Comparison of ENCODE assay signal across 27 mouse cellular contexts in the genomic region with DNA sequence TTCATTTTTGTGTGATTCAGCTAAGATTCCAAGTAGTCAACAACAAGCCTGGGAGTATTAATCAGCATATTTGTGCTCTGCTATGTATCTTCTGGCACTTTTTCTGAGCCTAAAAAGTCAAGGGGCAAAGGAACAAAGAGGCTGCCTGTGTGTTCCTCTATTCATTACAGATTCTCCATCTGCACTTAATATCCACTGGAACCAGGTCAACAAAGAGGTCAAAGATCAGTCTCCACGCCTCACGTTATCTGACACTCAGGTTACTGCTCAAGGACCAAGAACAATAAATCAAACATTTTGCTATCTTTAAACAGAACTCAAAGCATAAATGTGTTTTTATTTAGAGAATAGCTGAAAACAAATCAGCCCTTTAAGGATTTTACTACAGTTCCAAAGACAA.
DNase-seq lines count a peak whose midpoint lies in the region; ATAC-seq lines count a peak whose summit lies in the region.
"Had no signal": no experiment of that assay in that cellular context is flagged by ENCODE, and none has a peak within 500 bp of the region (broad histone marks: within the 10 kb centered on the region; RNA-seq: fewer than 3 reads in every experiment).

No protein-coding gene starts in this region.

- H3K9me3 ChIP-seq in neural tube, embryonic 15.5 days (replicated peaks), result no peaks in the 10 kb centered on the region
- H3K9me3 ChIP-seq: embryonic facial prominence, embryonic 13.5 days; forebrain, embryonic 15.5 days; hindbrain, embryonic 15.5 days; liver, embryonic 15.5 days; lung, embryonic 15.5 days; midbrain, embryonic 15.5 days; neural tube, embryonic 13.5 days; stomach, embryonic 15.5 days had no signal

- DNase-seq in neural tube, embryonic 10.5 days (ENCODE audit: extremely low spot score, low spot score), result peak; percentile 17
- peak; percentile 67 for DNase-seq in embryo, embryonic 11 days
- peak; percentile 40 for DNase-seq in forelimb bud, embryonic 11.5 days (ENCODE audit: low read depth, low spot score)
- DNase-seq in gastrocnemius, postnatal 10 days, result no peak
- DNase-seq in testis, postnatal 10 days (ENCODE audit: low spot score), result no peak
- DNase-seq: adrenal gland, postnatal 25 days; cerebellum, adult 11-12 months; cerebellum, postnatal 25 days; kidney, postnatal 10 days; left cerebral cortex, postnatal 4 days; liver; lung, postnatal 36 days; right cerebral cortex, adult 18-20 months; right cerebral cortex, postnatal 4 days; thymus, adult 18-20 months; thymus, postnatal 36 days had no signal

- no peaks in the 10 kb centered on the region for H3K36me3 ChIP-seq in neural tube, embryonic 15.5 days
- H3K36me3 ChIP-seq: embryonic facial prominence, embryonic 13.5 days; forebrain, embryonic 15.5 days; hindbrain, embryonic 15.5 days; liver, embryonic 15.5 days; lung, embryonic 15.5 days; midbrain, embryonic 15.5 days; neural tube, embryonic 13.5 days; stomach, embryonic 15.5 days had no signal

- WGBS in neural tube, embryonic 15.5 days, result 31% methylated on average over 2 of the region's 2 CpGs

- no peak for ATAC-seq in neural tube, embryonic 15.5 days (ENCODE audit: low FRiP score)
- ATAC-seq in erythroid progenitor cell, adult 5-6 weeks (replicated peaks; ENCODE audit: low FRiP score, poor library complexity, severe bottlenecking), result no peak
- ATAC-seq: forebrain, embryonic 15.5 days; intestine, postnatal 0 days; midbrain, embryonic 15.5 days had no signal

- no peak overlapping the region for H3K9ac ChIP-seq in neural tube, embryonic 15.5 days (replicated peaks)
- H3K9ac ChIP-seq: embryonic facial prominence, embryonic 13.5 days; forebrain, embryonic 15.5 days; hindbrain, embryonic 15.5 days; liver, embryonic 15.5 days; lung, embryonic 15.5 days; midbrain, embryonic 15.5 days; neural tube, embryonic 13.5 days; stomach, embryonic 15.5 days had no signal

- H3K4me2 ChIP-seq in neural tube, embryonic 15.5 days, result no peak overlapping the region
- H3K4me2 ChIP-seq: embryonic facial prominence, embryonic 13.5 days; forebrain, embryonic 15.5 days; hindbrain, embryonic 15.5 days; liver, embryonic 15.5 days; lung, embryonic 15.5 days; midbrain, embryonic 15.5 days; neural tube, embryonic 13.5 days; stomach, embryonic 15.5 days had no signal

- H3K4me3 ChIP-seq in neural tube, embryonic 15.5 days (replicated peaks), result no peak overlapping the region
- H3K4me3 ChIP-seq: embryonic facial prominence, embryonic 13.5 days; forebrain, embryonic 15.5 days; hindbrain, embryonic 15.5 days; liver, embryonic 15.5 days; lung, embryonic 15.5 days; midbrain, embryonic 15.5 days; neural tube, embryonic 13.5 days; stomach, embryonic 15.5 days had no signal

- no peaks in the 10 kb centered on the region for H3K4me1 ChIP-seq in neural tube, embryonic 15.5 days
- H3K4me1 ChIP-seq: embryonic facial prominence, embryonic 13.5 days; forebrain, embryonic 15.5 days; hindbrain, embryonic 15.5 days; liver, embryonic 15.5 days; lung, embryonic 15.5 days; midbrain, embryonic 15.5 days; neural tube, embryonic 13.5 days; stomach, embryonic 15.5 days had no signal

- no peaks in the 10 kb centered on the region for H3K27me3 ChIP-seq in neural tube, embryonic 15.5 days (replicated peaks)
- H3K27me3 ChIP-seq: embryonic facial prominence, embryonic 13.5 days; forebrain, embryonic 15.5 days; hindbrain, embryonic 15.5 days; liver, embryonic 15.5 days; lung, embryonic 15.5 days; midbrain, embryonic 15.5 days; neural tube, embryonic 13.5 days; stomach, embryonic 15.5 days had no signal

- no peak overlapping the region for H3K27ac ChIP-seq in neural tube, embryonic 15.5 days (replicated peaks)
- H3K27ac ChIP-seq: embryonic facial prominence, embryonic 13.5 days; forebrain, embryonic 15.5 days; hindbrain, embryonic 15.5 days; liver, embryonic 15.5 days; lung, embryonic 15.5 days; midbrain, embryonic 15.5 days; neural tube, embryonic 13.5 days; stomach, embryonic 15.5 days had no signal

Comparison
In these comparisons a context has a peak if more than half of its experiments do, and no peak if none do; other contexts are left out.
1. DNase-seq: peak in neural tube, embryonic 10.5 days (single experiment), embryo, embryonic 11 days (single experiment) and forelimb bud, embryonic 11.5 days (single experiment); none in gastrocnemius, postnatal 10 days (single experiment) and testis, postnatal 10 days (single experiment).